Mouse (Mus musculus) central nervous system, embryonic 18 days (tissue): ENCODE data around the gene Spin2f. TPM values are rescaled to one million over a fixed set of nuclear protein-coding genes. Genes with fewer than 3 reads are reported as not detected.

Source experiments
- polyA plus RNA-seq: library from polyadenylated mRNA; depleted of rRNA; stranded (reverse); fragments of >200 nt; gene quantifications from 2 replicates; pipeline ENCODE4 v1.2.3, GENCODE M21; 2012; rRNA removed

The Spin2f gene
- not detected in 2 replicates for polyA plus RNA-seq

GRCm38 (mm10) chrX:31253594-31253993 lies at the start of gene Spin2f:
Gene Spin2f (plus strand): TSS chrX:31253894.

Other genes starting within 250 kb of the Spin2f start
- not detected in 2 replicates for gene Btbd35f29, start 136.2 kb upstream of the Spin2f start, polyA plus RNA-seq
- gene Btbd35f26, start 82.6 kb downstream of the Spin2f start, polyA plus RNA-seq = not detected in 2 replicates
- gene Btbd35f19, start 130.0 kb downstream of the Spin2f start, polyA plus RNA-seq = not detected in 2 replicates